Mouse (Mus musculus) embryonic fibroblast, embryonic 13.5 days (primary cell): Measurements from ENCODE around the gene Dlx6. TPM values are rescaled to one million over a fixed set of nuclear protein-coding genes. Genes with fewer than 3 reads are reported as not detected.

Experiments
- H3K27ac ChIP-seq: 2 replicates; pipeline ENCODE4 v1.5.1; 2012; ENCODE audit warnings: low read length, control low read depth, inconsistent platforms; ENCODE audit not compliant: insufficient read depth
- H3K4me1 ChIP-seq: 2 replicates; pipeline ENCODE4 v1.6.1; 2011; ENCODE audit warnings: low read length; ENCODE audit not compliant: control insufficient read depth, insufficient read depth
- H3K4me3 ChIP-seq: 2 replicates; pipeline ENCODE4 v1.5.1; 2011; ENCODE audit warnings: mild to moderate bottlenecking, control low read depth, low read length; ENCODE audit not compliant: insufficient read depth
- CTCF ChIP-seq: IDR thresholded peaks from 2 replicates; pipeline ENCODE4 v1.5.1; 2011; ENCODE audit warnings: mild to moderate bottlenecking, control low read depth, low read length, moderate library complexity, borderline replicate concordance; ENCODE audit not compliant: insufficient read depth
- POLR2A ChIP-seq: IDR thresholded peaks from 2 replicates; pipeline ENCODE4 v1.6.1; 2011; ENCODE audit warnings: low read depth, mild to moderate bottlenecking, control low read depth, low read length, moderate library complexity
- polyA plus RNA-seq: library from polyadenylated mRNA; stranded (reverse); fragments of >200 nt; gene quantifications from 2 replicates; pipeline ENCODE4 v1.2.4, GENCODE M21; 2011; ENCODE audit warnings: low read depth; ENCODE audit not compliant: missing spikeins, insufficient read length

Dlx6 gene
- polyA plus RNA-seq, 1 experiment = 1.0 TPM

- Histone ChIP-seq H3K27ac (no peak overlapping the region), H3K4me3 (no peak overlapping the region), H3K4me1 (no peaks in the 10 kb centered on the region)
- no peak for TF ChIP-seq CTCF
- TF ChIP-seq POLR2A = no peak
Observed at GRCm38 (mm10) chr6:6917334-6917733, 54.2 kb downstream of the Dlx6 start.

Other genes with a start within 250 kb of the Dlx6 start
- 0.62 and 1.2 TPM in 2 replicates for gene Dlx5, start 18.8 kb downstream of the Dlx6 start, polyA plus RNA-seq
- gene Sdhaf3, start 92.7 kb downstream of the Dlx6 start, polyA plus RNA-seq = 3.2 and 3.8 TPM in 2 replicates